Mouse (Mus musculus) forebrain, embryonic 13.5 days (tissue): ENCODE results near the gene Tanc1. TPM values are rescaled to one million over a fixed set of nuclear protein-coding genes. Genes with fewer than 3 reads are reported as not detected.

Experiments used
- ATAC-seq: fragments of 200-750 bp; cut with Nextera tagmentation; 2 replicates; pipeline ENCODE4 v1.8.0; 2017
- H3K27ac ChIP-seq: fragments of 300-500 bp; sonication (generic); 2 replicates; pipeline ENCODE4 v1.5.1; 2015; ENCODE audit warnings: inconsistent platforms, mild to moderate bottlenecking, moderate library complexity
- H3K27me3 ChIP-seq: fragments of 300-500 bp; sonication (generic); 2 replicates; pipeline ENCODE4 v1.6.1; 2015; ENCODE audit warnings: mild to moderate bottlenecking, inconsistent platforms
- H3K36me3 ChIP-seq: fragments of 300-500 bp; sonication (generic); 2 replicates; pipeline ENCODE4 v1.6.1; 2015; ENCODE audit warnings: mild to moderate bottlenecking, inconsistent platforms; ENCODE audit not compliant: poor library complexity, severe bottlenecking
- H3K4me1 ChIP-seq: fragments of 300-500 bp; sonication (generic); 2 replicates; pipeline ENCODE4 v1.6.1; 2015; ENCODE audit warnings: inconsistent platforms
- H3K4me2 ChIP-seq: fragments of 300-500 bp; sonication (generic); 2 replicates; pipeline ENCODE4 v1.6.1; 2015; ENCODE audit warnings: inconsistent platforms, mild to moderate bottlenecking, moderate library complexity
- H3K4me3 ChIP-seq: fragments of 300-500 bp; sonication (generic); 2 replicates; pipeline ENCODE4 v1.5.1; 2015; ENCODE audit warnings: mild to moderate bottlenecking, inconsistent platforms
- H3K9ac ChIP-seq: fragments of 300-500 bp; sonication (generic); 2 replicates; pipeline ENCODE4 v1.6.1; 2015; ENCODE audit warnings: mild to moderate bottlenecking, inconsistent platforms
- H3K9me3 ChIP-seq: fragments of 300-500 bp; sonication (generic); replicated peaks from 2 replicates; pipeline ENCODE4 v1.6.1; 2016; ENCODE audit warnings: inconsistent platforms
- WGBS: fragments of 180-500 bp; shearing (Covaris S2); methylation state at CpG from one replicate; pipeline ENCODE4 v1.1.7; 2015; 5-methylcytosine and 5-hydroxymethylcytosine counted together
- polyA plus RNA-seq: library from polyadenylated mRNA; unstranded; fragments of >200 nt; fragmentation: Nextera tagmentation; extraction: Ambion mirVana; gene quantifications from 2 replicates; pipeline ENCODE4 v1.2.1, GENCODE M21; 2015

The Tanc1 gene
- polyA plus RNA-seq, 1 experiment from 2014 or later = 12.7 TPM

DNA sequence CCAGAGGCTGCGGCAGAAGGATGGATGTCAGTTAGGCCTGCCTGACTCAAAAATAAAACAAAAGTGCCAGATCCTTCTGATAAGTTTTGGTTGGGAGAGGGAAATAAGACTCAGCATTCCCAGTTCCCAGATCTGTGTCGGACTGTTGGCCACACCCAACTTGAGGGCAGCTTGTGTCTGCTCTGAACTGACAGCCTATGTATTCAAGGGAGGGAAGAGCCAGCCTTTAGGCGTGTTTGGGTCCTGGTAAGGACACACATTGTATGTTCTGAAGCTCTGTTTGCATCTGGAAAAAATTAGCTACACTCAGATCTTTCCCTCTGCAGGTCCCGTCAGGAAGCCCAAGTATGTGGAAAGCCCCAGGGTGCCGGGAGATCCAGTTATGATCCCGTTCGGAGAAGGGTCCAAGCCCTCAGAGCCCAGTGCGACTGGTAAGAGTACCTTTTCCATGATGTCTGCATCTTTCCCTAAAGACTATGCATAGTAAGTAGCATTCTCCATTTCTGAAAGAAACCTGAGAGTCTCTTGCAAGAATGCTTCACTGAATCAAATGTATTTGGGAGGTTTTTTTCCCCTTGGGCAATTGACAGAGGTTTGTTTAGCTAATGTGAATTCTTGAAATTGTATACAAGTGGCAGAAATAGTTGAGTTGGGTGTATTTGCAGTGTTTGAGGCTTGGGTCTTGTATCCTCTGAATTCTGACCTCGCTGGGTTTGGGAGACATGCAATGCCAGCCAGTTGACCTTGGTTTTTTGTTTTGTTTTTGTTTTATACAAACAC is 146.5 kb downstream of the Tanc1 start:
- H3K9me3 ChIP-seq = no peaks in the 10 kb centered on the region
- WGBS = 83% methylated on average over 9 of the region's 9 CpGs

GRCm38 (mm10) chr2:59760731-59761130 is 148.9 kb downstream of the Tanc1 start:
- no peaks in the 10 kb centered on the region for H3K27me3 ChIP-seq
- H3K4me2 ChIP-seq = no peak overlapping the region
- WGBS = 80% methylated on average over 4 of the region's 4 CpGs
- H3K9ac ChIP-seq = no peak overlapping the region
- ATAC-seq = no peak
- H3K4me1 ChIP-seq = peaks cover 31% of the 10 kb centered on the region; the same call in 1 of the 2 replicates
- no peaks in the 10 kb centered on the region for H3K36me3 ChIP-seq
- H3K27ac ChIP-seq = no peak overlapping the region
- no peaks in the 10 kb centered on the region for H3K9me3 ChIP-seq
- H3K4me3 ChIP-seq = no peak overlapping the region

More for the DNA sequence above, 146.5 kb downstream of the Tanc1 start:
- Histone ChIP-seq H3K36me3 (no peaks in the 10 kb centered on the region), H3K9ac (no peak overlapping the region), H3K27me3 (no peaks in the 10 kb centered on the region), H3K27ac (no peak overlapping the region), H3K4me3 (no peak overlapping the region), H3K4me2 (no peak overlapping the region), H3K4me1 (peaks cover 25% of the 10 kb centered on the region; the same call in 1 of the 2 replicates)
- no peak for ATAC-seq

GRCm38 (mm10) chr2:59761183-59761582 is 149.3 kb downstream of the Tanc1 start:
- Histone ChIP-seq H3K9me3 (no peaks in the 10 kb centered on the region), H3K36me3 (no peaks in the 10 kb centered on the region), H3K27ac (no peak overlapping the region), H3K4me3 (no peak overlapping the region), H3K4me2 (no peak overlapping the region), H3K4me1 (peaks cover 31% of the 10 kb centered on the region; the same call in 1 of the 2 replicates), H3K27me3 (no peaks in the 10 kb centered on the region), H3K9ac (no peak overlapping the region)
- 22% methylated on average over 12 of the region's 12 CpGs for WGBS
- ATAC-seq = no peak

DNA sequence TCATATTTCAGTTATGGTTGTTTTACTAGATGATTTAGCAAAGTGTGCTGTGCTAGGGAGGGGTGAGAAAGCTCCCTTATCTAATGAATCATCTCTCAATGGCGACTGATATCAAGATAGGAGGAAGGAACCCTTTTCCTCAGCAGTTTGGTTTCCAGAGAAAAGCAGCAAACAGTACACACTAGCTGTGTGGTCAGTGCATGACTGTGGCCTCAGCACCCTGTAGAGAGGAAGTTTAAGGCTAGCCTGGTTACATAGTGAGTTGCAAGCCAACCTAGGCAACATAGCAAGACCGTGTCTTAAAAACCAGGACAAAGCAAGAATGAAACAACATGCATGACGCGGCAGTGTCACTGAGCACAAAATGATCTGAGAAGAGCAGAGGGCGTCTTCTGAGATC is 150.4 kb downstream of the Tanc1 start:
- Histone ChIP-seq H3K36me3 (no peaks in the 10 kb centered on the region), H3K4me1 (peaks cover 25% of the 10 kb centered on the region; the same call in 1 of the 2 replicates), H3K9ac (no peak overlapping the region), H3K27ac (no peak overlapping the region), H3K4me3 (no peak overlapping the region), H3K27me3 (no peaks in the 10 kb centered on the region), H3K4me2 (no peak overlapping the region), H3K9me3 (no peaks in the 10 kb centered on the region)
- WGBS = 93% methylated on average over 5 of the region's 5 CpGs
- no peak for ATAC-seq

GRCm38 (mm10) chr2:59765671-59766070 is 153.8 kb downstream of the Tanc1 start:
- H3K9me3 ChIP-seq = no peaks in the 10 kb centered on the region
- H3K27me3 ChIP-seq = no peaks in the 10 kb centered on the region
- peaks cover 24% of the 10 kb centered on the region for H3K4me1 ChIP-seq
- no peak overlapping the region for H3K9ac ChIP-seq
- H3K4me3 ChIP-seq = no peak overlapping the region
- H3K36me3 ChIP-seq = no peaks in the 10 kb centered on the region
- H3K27ac ChIP-seq = no peak overlapping the region
- 60% methylated on average over 10 of the region's 10 CpGs for WGBS
- H3K4me2 ChIP-seq = no peak overlapping the region
- no peak for ATAC-seq

DNA sequence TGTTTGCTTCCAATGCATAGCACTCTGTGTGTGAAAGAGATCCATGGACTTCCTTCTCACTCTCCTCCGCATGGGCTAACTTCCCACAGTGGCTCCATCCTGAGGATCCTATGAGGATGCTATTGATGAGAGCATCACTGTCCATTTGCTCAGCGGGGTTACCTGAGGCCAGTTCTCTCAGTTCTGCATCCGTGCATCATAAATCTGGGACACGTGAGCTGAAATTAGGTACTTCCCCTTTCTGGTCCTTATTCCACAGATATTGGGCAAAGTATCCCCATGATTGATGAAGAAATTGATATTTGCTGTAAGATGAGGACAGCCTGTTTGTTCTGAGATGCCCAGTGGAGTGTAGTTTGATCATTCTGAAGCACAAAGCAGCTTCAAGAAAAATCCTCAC is 156.1 kb downstream of the Tanc1 start:
- Histone ChIP-seq H3K4me2 (no peak overlapping the region), H3K4me1 (peaks cover 37% of the 10 kb centered on the region), H3K9me3 (no peaks in the 10 kb centered on the region), H3K4me3 (no peak overlapping the region), H3K27me3 (no peaks in the 10 kb centered on the region), H3K36me3 (no peaks in the 10 kb centered on the region), H3K27ac (no peak overlapping the region), H3K9ac (no peak overlapping the region)
- 95% methylated on average over 4 of the region's 4 CpGs for WGBS
- ATAC-seq = no peak

GRCm38 (mm10) chr2:59768661-59769384 is 157.0 kb downstream of the Tanc1 start:
- ATAC-seq = no peak
- 91% methylated on average over 13 of the region's 13 CpGs for WGBS
- no peak overlapping the region for H3K27ac ChIP-seq
- no peaks in the 10 kb centered on the region for H3K9me3 ChIP-seq
- H3K4me1 ChIP-seq = peaks cover 38% of the 10 kb centered on the region
- no peaks in the 10 kb centered on the region for H3K27me3 ChIP-seq
- no peak overlapping the region for H3K4me2 ChIP-seq
- H3K4me3 ChIP-seq = no peak overlapping the region
- no peaks in the 10 kb centered on the region for H3K36me3 ChIP-seq
- H3K9ac ChIP-seq = no peak overlapping the region

GRCm38 (mm10) chr2:59769385-59769735 is 157.5 kb downstream of the Tanc1 start:
- Histone ChIP-seq H3K4me3 (no peak overlapping the region), H3K27ac (no peak overlapping the region), H3K4me2 (no peak overlapping the region), H3K9me3 (no peaks in the 10 kb centered on the region), H3K4me1 (peaks cover 38% of the 10 kb centered on the region), H3K36me3 (no peaks in the 10 kb centered on the region), H3K9ac (no peak overlapping the region), H3K27me3 (no peaks in the 10 kb centered on the region)
- no peak for ATAC-seq
- 89% methylated on average over 3 of the region's 3 CpGs for WGBS

DNA sequence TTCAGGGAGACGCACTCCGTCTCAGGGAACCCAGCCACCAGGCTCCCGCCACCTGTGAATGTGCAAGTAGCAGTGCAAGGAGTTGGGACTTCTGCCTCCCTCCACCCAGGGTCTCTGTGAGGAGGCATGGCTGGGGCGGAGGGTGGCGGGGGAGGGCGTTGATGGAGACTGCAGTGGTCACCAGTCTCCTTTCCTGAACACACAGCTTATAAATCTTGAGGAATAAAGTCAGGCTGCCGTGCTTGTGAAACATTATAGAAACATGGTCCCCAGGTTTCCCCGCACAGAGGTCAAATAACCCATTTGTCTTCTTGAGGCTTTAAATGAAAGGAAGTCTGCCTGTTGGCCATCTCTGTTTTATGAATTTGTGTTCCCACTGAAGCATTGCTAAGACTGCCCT is 159.9 kb downstream of the Tanc1 start:
- 71% methylated on average over 8 of the region's 8 CpGs for WGBS
- Histone ChIP-seq H3K27ac (no peak overlapping the region), H3K36me3 (no peaks in the 10 kb centered on the region), H3K9me3 (no peaks in the 10 kb centered on the region), H3K4me2 (no peak overlapping the region), H3K4me3 (no peak overlapping the region), H3K9ac (no peak overlapping the region), H3K4me1 (peaks cover 26% of the 10 kb centered on the region), H3K27me3 (no peaks in the 10 kb centered on the region)
- no peak for ATAC-seq

DNA sequence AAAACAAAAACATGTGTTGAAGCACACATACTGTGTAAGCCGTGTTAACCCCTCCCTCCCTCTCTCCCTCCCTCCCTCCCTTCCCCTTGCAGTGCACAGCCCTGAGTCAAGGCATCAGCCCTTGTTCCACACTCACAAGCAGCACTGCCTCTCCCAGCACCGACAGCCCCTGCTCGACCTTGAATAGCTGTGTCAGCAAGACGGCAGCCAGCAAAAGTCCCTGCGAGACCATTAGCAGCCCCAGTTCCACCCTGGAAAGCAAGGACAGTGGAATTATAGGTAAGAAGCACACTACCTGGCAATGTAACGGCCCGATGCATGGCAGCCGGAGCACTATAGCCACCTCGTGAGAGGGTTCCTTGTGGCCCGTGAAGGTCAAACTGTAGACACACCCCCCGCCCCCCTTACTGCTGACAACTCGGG is 160.4 kb downstream of the Tanc1 start:
- H3K4me1 ChIP-seq = peaks cover 26% of the 10 kb centered on the region
- 29% methylated on average over 12 of the region's 12 CpGs for WGBS
- ATAC-seq = peak; percentile 71
- H3K9ac ChIP-seq = no peak overlapping the region
- H3K27ac ChIP-seq = no peak overlapping the region
- H3K4me3 ChIP-seq = no peak overlapping the region
- 0 out of 2 replicates have a peak overlapping the region, but pooled peaks have one; percentile 15 for H3K4me2 ChIP-seq
- H3K36me3 ChIP-seq = no peaks in the 10 kb centered on the region
- no peaks in the 10 kb centered on the region for H3K27me3 ChIP-seq
- H3K9me3 ChIP-seq = no peaks in the 10 kb centered on the region

DNA sequence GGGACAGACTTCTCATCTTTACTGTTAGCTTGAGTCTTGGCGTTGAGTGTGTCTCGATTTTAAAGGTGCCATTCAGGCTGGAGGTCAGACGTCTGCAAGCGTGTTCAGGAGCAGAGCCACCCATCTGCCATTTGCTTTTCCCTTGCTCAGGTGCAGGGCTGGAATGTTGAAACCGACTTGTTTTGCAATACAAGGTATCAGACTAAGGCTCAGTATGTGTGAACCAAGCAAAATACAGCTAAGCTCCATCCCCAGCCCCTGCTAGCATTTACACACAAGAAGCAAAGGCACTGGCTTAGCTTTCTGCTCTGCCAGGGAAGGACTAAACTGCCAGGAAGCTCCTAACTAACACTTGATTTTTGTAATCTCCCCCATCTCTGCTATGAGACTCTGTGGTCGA is 162.5 kb downstream of the Tanc1 start:
- Histone ChIP-seq H3K27ac (no peak overlapping the region), H3K9me3 (no peaks in the 10 kb centered on the region), H3K4me1 (peaks cover 26% of the 10 kb centered on the region), H3K4me3 (no peak overlapping the region), H3K36me3 (no peaks in the 10 kb centered on the region), H3K4me2 (no peak overlapping the region), H3K27me3 (no peaks in the 10 kb centered on the region), H3K9ac (no peak overlapping the region)
- WGBS = 89% methylated on average over 6 of the region's 6 CpGs
- no peak for ATAC-seq

DNA sequence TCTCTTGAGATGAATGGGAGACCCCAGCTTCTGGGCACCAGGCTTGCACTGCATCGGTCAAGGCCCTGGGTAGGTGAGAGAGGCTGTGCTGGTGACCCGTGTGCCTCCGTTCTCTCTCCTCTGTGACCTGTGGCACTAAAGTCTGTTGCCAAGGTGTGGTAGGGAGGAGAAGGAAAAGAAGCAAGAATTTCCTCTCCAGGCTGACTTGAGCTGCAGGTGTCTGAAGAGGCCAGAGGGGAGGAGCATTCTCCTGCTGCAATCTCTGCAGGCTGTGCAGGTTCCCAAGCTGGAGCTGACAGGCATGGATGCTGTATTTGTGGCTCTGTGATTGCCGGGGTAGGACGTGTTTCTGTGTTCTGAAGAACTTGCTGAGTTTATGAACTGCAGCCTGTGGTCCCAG is 163.3 kb downstream of the Tanc1 start:
- H3K4me3 ChIP-seq = no peak overlapping the region
- 64% methylated on average over 5 of the region's 5 CpGs for WGBS
- no peak for ATAC-seq
- H3K9ac ChIP-seq = no peak overlapping the region
- no peaks in the 10 kb centered on the region for H3K36me3 ChIP-seq
- no peak overlapping the region for H3K27ac ChIP-seq
- no peaks in the 10 kb centered on the region for H3K27me3 ChIP-seq
- no peaks in the 10 kb centered on the region for H3K9me3 ChIP-seq
- peaks cover 26% of the 10 kb centered on the region for H3K4me1 ChIP-seq
- H3K4me2 ChIP-seq = no peak overlapping the region
